Mouse (Mus musculus) ES-E14 (cell line): ENCODE measurements at regions not wholly inside any gene's neighbourhood (a gene's known extent, or its start where the extent isn't known, plus 50 kb on each side); places are given as distances from the start of the nearest gene placed in this dataset.

ENCODE experiments used
- DNase-seq: peaks from one replicate; pipeline ENCODE4 v3.0.0-alpha.2; 2013; ENCODE audit warnings: low read depth, low spot score
- H3K27ac ChIP-seq: 2 replicates; pipeline ENCODE4 v1.5.1; 2012; ENCODE audit warnings: low read depth, mild to moderate bottlenecking, low read length, moderate library complexity, mixed read lengths; ENCODE audit not compliant: poor library complexity, insufficient read depth, severe bottlenecking
- H3K36me3 ChIP-seq: 2 replicates; pipeline ENCODE4 v1.6.1; 2012; ENCODE audit warnings: mild to moderate bottlenecking, low read length, moderate library complexity, mixed read lengths; ENCODE audit not compliant: control insufficient read depth, poor library complexity, insufficient read depth, severe bottlenecking
- H3K4me1 ChIP-seq, 2 experiments: fragments of 150-350 bp in 1 of 2; sonication (generic) in 1 of 2; 2 replicates each; pipeline ENCODE4 v1.6.1; 2012; ENCODE audit warnings: low read length in 2 of 2, mild to moderate bottlenecking in 1 of 2, mixed read lengths in 1 of 2; ENCODE audit not compliant: control insufficient read depth in 2 of 2, insufficient read depth in 2 of 2, poor library complexity in 1 of 2
- H3K4me3 ChIP-seq, 2 experiments: fragments of 150-350 bp in 1 of 2; sonication (generic) in 1 of 2; 2 replicates each; pipeline ENCODE4 v1.5.1; 2012; ENCODE audit warnings: low read length in 2 of 2, low read depth in 1 of 2, mild to moderate bottlenecking in 1 of 2, mixed read lengths in 1 of 2; ENCODE audit not compliant: insufficient read depth in 1 of 2, poor library complexity in 1 of 2, severe bottlenecking in 1 of 2
- H3K9ac ChIP-seq: 2 replicates; pipeline ENCODE4 v1.6.1; 2012; ENCODE audit warnings: low read depth, mild to moderate bottlenecking, low read length, mixed read lengths; ENCODE audit not compliant: poor library complexity, insufficient read depth, severe bottlenecking
- H3K9me3 ChIP-seq: fragments of 150-350 bp; sonication (generic); 2 replicates; pipeline ENCODE4 v1.6.1; 2012; ENCODE audit warnings: low read depth, mild to moderate bottlenecking, low read length; ENCODE audit not compliant: control insufficient read depth, insufficient read depth
- CHD2 ChIP-seq: IDR thresholded peaks from 2 replicates; pipeline ENCODE4 v1.6.1; 2014; ENCODE audit warnings: mild to moderate bottlenecking, low read depth, low read length, inconsistent platforms
- HCFC1 ChIP-seq: IDR thresholded peaks from 2 replicates; pipeline ENCODE4 v1.6.1; 2012; ENCODE audit warnings: low read length, inconsistent platforms, borderline replicate concordance; ENCODE audit not compliant: insufficient read depth
- MAFK ChIP-seq: IDR thresholded peaks from 2 replicates; pipeline ENCODE4 v1.6.1; 2014; ENCODE audit warnings: mild to moderate bottlenecking, low read depth, low read length, inconsistent platforms; ENCODE audit not compliant: insufficient read depth
- ZC3H11A ChIP-seq: IDR thresholded peaks from 2 replicates; pipeline ENCODE4 v1.6.1; 2012; ENCODE audit warnings: low read depth, mild to moderate bottlenecking, inconsistent platforms, low read length, borderline replicate concordance
- ZNF384 ChIP-seq: IDR thresholded peaks from 2 replicates; pipeline ENCODE4 v1.6.1; 2012; ENCODE audit warnings: low read depth, low read length, inconsistent platforms
- in situ Hi-C, 2 experiments: fragments of 600-800 bp; cut with MboI; formaldehyde crosslinking; loops; one replicate each; pipeline ENCODE4 v1.15.1; 2025; ENCODE audit warnings: low sequenced_read_pairs in 2 of 2, inconsistent platforms in 1 of 2; ENCODE audit not compliant: unreplicated experiment in 2 of 2

- no peak overlapping the region for H3K27ac ChIP-seq
- no peak for TF ChIP-seq MAFK
- TF ChIP-seq ZNF384 = no peak
- no peak for TF ChIP-seq ZC3H11A
- no peak for TF ChIP-seq CHD2
- TF ChIP-seq HCFC1 = no peak
- in situ Hi-C loops = no loop called here
- no peak overlapping the region for H3K9ac ChIP-seq
- H3K4me3 ChIP-seq = no peak overlapping the region
- no peaks in the 10 kb centered on the region for H3K36me3 ChIP-seq
- no peak for DNase-seq
- no peaks in the 10 kb centered on the region for H3K9me3 ChIP-seq
- H3K4me1 ChIP-seq = no peaks in the 10 kb centered on the region
These were observed 80.1 kb downstream of the Fam110c start for GRCm38 (mm10) chr12:31153720-31154119.

- in situ Hi-C loops = no loop called here
- Histone ChIP-seq H3K36me3 (no peaks in the 10 kb centered on the region), H3K27ac (no peak overlapping the region), H3K4me1 (no peaks in the 10 kb centered on the region), H3K9me3 (no peaks in the 10 kb centered on the region), H3K9ac (no peak overlapping the region), H3K4me3 (no peak overlapping the region)
- TF ChIP-seq HCFC1 (no peak), CHD2 (no peak), ZNF384 (no peak), ZC3H11A (no peak), MAFK (no peak)
- DNase-seq = no peak
These were observed 80.9 kb downstream of the Fam110c start for GRCm38 (mm10) chr12:31154608-31155011.

- no peak for DNase-seq
- Histone ChIP-seq H3K36me3 (no peaks in the 10 kb centered on the region), H3K4me1 (no peaks in the 10 kb centered on the region), H3K4me3 (no peak overlapping the region), H3K27ac (no peak overlapping the region), H3K9me3 (no peaks in the 10 kb centered on the region), H3K9ac (no peak overlapping the region)
- in situ Hi-C loops = no loop called here
- no peak for TF ChIP-seq CHD2
- TF ChIP-seq ZC3H11A = no peak
- no peak for TF ChIP-seq MAFK
- TF ChIP-seq ZNF384 = no peak
- no peak for TF ChIP-seq HCFC1
These were observed 82.6 kb downstream of the Fam110c start for GRCm38 (mm10) chr12:31156154-31156720.

- TF ChIP-seq HCFC1 = no peak
- no peak for TF ChIP-seq ZC3H11A
- TF ChIP-seq MAFK = no peak
- no peak for TF ChIP-seq CHD2
- no peak for TF ChIP-seq ZNF384
- in situ Hi-C loops = no loop called here
These were observed 83.1 kb upstream of the Gm6993 start for GRCm38 (mm10) chr12:31157453-31157852.

More at GRCm38 (mm10) chr12:31157453-31157852, 83.1 kb upstream of the Gm6993 start:
- no peak for DNase-seq
- Histone ChIP-seq H3K9me3 (no peaks in the 10 kb centered on the region), H3K4me1 (no peaks in the 10 kb centered on the region), H3K9ac (no peak overlapping the region), H3K4me3 (no peak overlapping the region), H3K36me3 (no peaks in the 10 kb centered on the region), H3K27ac (no peak overlapping the region)
